Mouse (Mus musculus) natural killer cell, adult 2 months (primary cell): ENCODE data around the gene Ankrd23.

Source experiments
- DNase-seq, 2 experiments: peaks; one replicate each; pipeline ENCODE4 v3.0.0; 2022; ENCODE audit warnings: low spot score in 2 of 2

Ankrd23 gene

GRCm38 (mm10) chr1:36563632-36564031, 26.9 kb upstream of the Ankrd23 start:
- DNase-seq, result no peak

GRCm38 (mm10) chr1:36563197-36563596, 26.5 kb upstream of the Ankrd23 start:
- no peak for DNase-seq

- DNase-seq, result no peak
Measured at GRCm38 (mm10) chr1:36562388-36562787, 25.7 kb upstream of the Ankrd23 start.

- no peak for DNase-seq
Measured at GRCm38 (mm10) chr1:36560903-36561302, 24.2 kb upstream of the Ankrd23 start.

- DNase-seq, result no peak
Measured at GRCm38 (mm10) chr1:36559888-36560287, 23.2 kb upstream of the Ankrd23 start.

GRCm38 (mm10) chr1:36559256-36559655, 22.6 kb upstream of the Ankrd23 start:
- no peak for DNase-seq

GRCm38 (mm10) chr1:36558031-36558993, 21.6 kb upstream of the Ankrd23 start, which contains the start of gene Sema4c:
Sema4c (minus strand) TSS chr1:36558349.
- peak; percentile 51 to 61 for DNase-seq

- peak; percentile 19 to 30 for DNase-seq
Measured at GRCm38 (mm10) chr1:36557457-36558011, 20.9 kb upstream of the Ankrd23 start.

GRCm38 (mm10) chr1:36556553-36557456, 20.1 kb upstream of the Ankrd23 start:
- peak; percentile 75 to 79 for DNase-seq

GRCm38 (mm10) chr1:36555798-36556395, 19.2 kb upstream of the Ankrd23 start:
- no peak for DNase-seq

- DNase-seq, result no peak
Measured at GRCm38 (mm10) chr1:36554633-36555399, 18.1 kb upstream of the Ankrd23 start.

- no peak for DNase-seq
Measured at GRCm38 (mm10) chr1:36552506-36552905, 15.8 kb upstream of the Ankrd23 start.

- DNase-seq, result no peak
Measured at GRCm38 (mm10) chr1:36551904-36552303, 15.2 kb upstream of the Ankrd23 start.

- DNase-seq, result no peak
Measured at GRCm38 (mm10) chr1:36550075-36550863, 13.6 kb upstream of the Ankrd23 start.

GRCm38 (mm10) chr1:36549491-36549890, 12.8 kb upstream of the Ankrd23 start:
- no peak for DNase-seq

GRCm38 (mm10) chr1:36548771-36549170, 12.1 kb upstream of the Ankrd23 start:
- no peak for DNase-seq

- no peak for DNase-seq
Measured at GRCm38 (mm10) chr1:36547981-36548598, 11.4 kb upstream of the Ankrd23 start.

GRCm38 (mm10) chr1:36546888-36547471, 10.3 kb upstream of the Ankrd23 start, which contains the start of gene Ankrd39:
Ankrd39 (minus strand) TSS chr1:36547445.
- DNase-seq, result peak; percentile 95 to 96
